Mouse (Mus musculus) adrenal gland, postnatal 14 days (tissue): ENCODE measurements around the gene Atp6v0e. TPM values are rescaled to one million over a fixed set of nuclear protein-coding genes. Genes with fewer than 3 reads are reported as not detected.

Source experiments
- DNase-seq: peaks from one replicate; pipeline ENCODE4 v3.0.0; 2021; ENCODE audit warnings: mixed read lengths
- total RNA-seq: library from RNA; stranded (reverse); gene quantifications from 2 replicates; pipeline ENCODE4 v1.2.3, GENCODE M21; 2021

The Atp6v0e gene
- total RNA-seq, 1 experiment from 2014 or later = 188 TPM

GRCm38 (mm10) chr17:26717868-26718267, 54.8 kb downstream of the Atp6v0e start:
- DNase-seq = no peak

- no peak for DNase-seq
Observed at GRCm38 (mm10) chr17:26719405-26719804, 56.4 kb downstream of the Atp6v0e start.

DNA sequence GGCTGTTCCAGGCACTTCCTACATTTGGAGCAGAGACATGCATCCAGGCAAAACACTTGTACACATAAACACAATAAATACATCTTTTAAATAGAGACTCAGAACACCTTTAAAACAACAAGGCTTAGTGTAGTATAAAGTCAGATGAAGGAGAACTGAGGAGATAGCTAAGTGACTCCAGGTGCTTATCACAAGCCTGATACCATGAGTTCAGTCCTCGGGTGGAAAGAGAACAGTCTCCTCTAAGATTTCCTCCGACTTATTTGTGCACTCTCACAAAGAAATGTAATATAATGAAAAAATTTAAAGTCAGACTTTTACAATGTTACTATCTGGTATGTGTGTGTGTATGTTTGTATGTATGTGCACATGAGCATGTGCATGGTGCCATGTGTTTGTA, 58.8 kb downstream of the Atp6v0e start:
- no peak for DNase-seq

DNA sequence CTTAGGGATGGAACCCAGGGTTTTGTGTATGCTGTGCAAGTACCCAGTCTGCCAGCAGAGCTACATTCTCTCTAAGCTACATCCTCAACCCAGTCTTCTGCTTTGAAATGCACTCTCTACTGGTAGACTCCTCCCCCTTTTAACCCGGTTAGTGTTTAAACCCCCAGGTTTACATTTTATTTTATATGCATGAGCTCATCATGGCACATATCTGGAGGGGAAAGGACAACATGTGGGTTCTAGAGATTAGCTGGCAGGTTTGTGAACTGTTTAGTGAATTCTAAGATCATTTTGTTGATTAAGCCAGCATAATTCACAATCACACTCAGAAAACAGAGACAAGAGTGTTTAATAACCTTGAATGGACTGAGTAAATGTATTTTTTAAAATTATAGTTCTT, 61.8 kb downstream of the Atp6v0e start:
- DNase-seq = no peak

- no peak for DNase-seq
Observed at GRCm38 (mm10) chr17:26726674-26727073, 63.6 kb downstream of the Atp6v0e start.

DNA sequence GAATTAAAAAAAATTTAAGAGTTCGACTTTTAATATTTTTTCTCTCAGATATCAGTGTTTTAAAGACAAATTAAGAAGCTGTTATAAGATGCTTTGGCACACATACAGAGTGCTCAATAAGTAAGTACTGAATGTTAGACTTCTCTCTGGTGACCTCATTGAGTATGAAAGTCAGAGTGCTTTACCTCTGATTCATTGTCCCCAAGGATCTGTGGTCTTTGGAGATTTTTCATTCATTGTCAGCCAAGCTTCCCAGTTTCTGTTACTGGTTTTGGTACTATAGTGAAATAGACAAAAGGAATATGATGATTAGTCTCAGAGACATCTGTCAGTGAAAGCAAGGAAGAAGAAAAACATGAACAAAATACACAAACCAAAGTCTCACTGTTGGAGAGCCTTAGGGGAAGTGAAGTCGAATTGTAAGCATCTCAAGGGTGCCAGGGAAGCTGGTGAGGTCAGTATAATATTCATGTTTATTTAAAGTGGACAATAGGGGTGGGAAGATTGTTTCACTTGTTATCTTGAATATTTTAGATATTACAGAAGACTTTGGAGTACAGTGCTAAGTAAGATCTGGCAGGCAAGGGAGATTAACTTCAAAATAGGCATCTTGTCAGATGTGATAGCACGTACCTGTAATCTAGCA, 64.2 kb downstream of the Atp6v0e start:
- DNase-seq = no peak

GRCm38 (mm10) chr17:26742581-26742980, 79.5 kb downstream of the Atp6v0e start:
- DNase-seq = no peak

DNA sequence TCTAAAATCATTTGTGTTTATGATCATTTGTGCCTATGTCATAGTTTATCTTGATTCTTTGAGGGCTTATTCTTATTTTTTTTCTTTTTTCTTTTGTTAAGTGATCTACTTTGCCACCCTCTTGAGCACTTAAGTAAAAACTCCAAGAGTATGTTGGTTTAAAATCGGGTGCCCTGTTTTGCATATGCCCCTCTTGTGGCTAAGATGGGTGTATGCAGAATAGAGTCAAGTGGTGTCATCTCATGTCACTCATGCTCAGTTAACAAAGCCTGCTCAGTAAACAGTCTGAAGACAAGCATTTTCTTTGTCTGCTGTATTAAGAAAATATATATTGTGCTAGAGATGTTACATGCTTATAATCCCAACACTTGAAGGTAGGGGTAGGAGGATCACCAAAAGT, 80.3 kb downstream of the Atp6v0e start:
- no peak for DNase-seq

Other genes starting within 250 kb of the Atp6v0e start
- gene Neurl1b, start 248.4 kb upstream of the Atp6v0e start, total RNA-seq = 50.0 and 51.1 TPM in 2 replicates
- gene Ergic1, start 101.7 kb upstream of the Atp6v0e start, total RNA-seq = 126 and 143 TPM in 2 replicates
- 56.6 and 66.3 TPM in 2 replicates for gene Dusp1, start 101.1 kb upstream of the Atp6v0e start, total RNA-seq
- gene Crebrf, start 52.4 kb downstream of the Atp6v0e start, total RNA-seq = 50.2 and 66.8 TPM in 2 replicates
- gene Bnip1, start 117.8 kb downstream of the Atp6v0e start, total RNA-seq = 21.6 and 28.6 TPM in 2 replicates
- gene Nkx2-5, start 181.8 kb downstream of the Atp6v0e start, total RNA-seq = not detected in 2 replicates